Mouse (Mus musculus) hindbrain, embryonic 11.5 days (tissue): ENCODE measurements around the gene Gpat2. TPM values are rescaled to one million over a fixed set of nuclear protein-coding genes. Genes with fewer than 3 reads are reported as not detected.

Experiments used
- ATAC-seq: fragments of 200-750 bp; cut with Nextera tagmentation; 2 replicates; pipeline ENCODE4 v1.8.0; 2017; ENCODE audit warnings: mild to moderate bottlenecking, moderate TSS enrichment, moderate library complexity; ENCODE audit not compliant: low FRiP score
- DNase-seq: peaks from one replicate; pipeline ENCODE4 v3.0.0-alpha.2; 2015; ENCODE audit warnings: low spot score
- H3K27ac ChIP-seq: fragments of 300-500 bp; sonication (generic); 2 replicates; pipeline ENCODE4 v1.5.1; 2014; ENCODE audit warnings: mild to moderate bottlenecking, low read depth, low read length
- H3K27me3 ChIP-seq: fragments of 300-500 bp; sonication (generic); 2 replicates; pipeline ENCODE4 v1.6.1; 2014; ENCODE audit warnings: mild to moderate bottlenecking, low read length, moderate library complexity, mixed read lengths; ENCODE audit not compliant: control insufficient read depth, insufficient read depth
- H3K36me3 ChIP-seq: fragments of 300-500 bp; sonication (generic); 2 replicates; pipeline ENCODE4 v1.6.1; 2014; ENCODE audit warnings: mild to moderate bottlenecking, low read length, moderate library complexity, mixed read lengths; ENCODE audit not compliant: control insufficient read depth, insufficient read depth
- H3K4me1 ChIP-seq: fragments of 300-500 bp; sonication (generic); replicated peaks from 2 replicates; pipeline ENCODE4 v1.6.1; 2014; ENCODE audit warnings: low read length, mixed read lengths; ENCODE audit not compliant: control insufficient read depth, insufficient read depth
- H3K4me2 ChIP-seq: fragments of 300-500 bp; sonication (generic); replicated peaks from 2 replicates; pipeline ENCODE4 v1.6.1; 2014; ENCODE audit warnings: mild to moderate bottlenecking, low read depth, low read length
- H3K4me3 ChIP-seq: fragments of 300-500 bp; sonication (generic); 2 replicates; pipeline ENCODE4 v1.5.1; 2014; ENCODE audit warnings: low read depth, low read length
- H3K9ac ChIP-seq: fragments of 300-500 bp; sonication (generic); 2 replicates; pipeline ENCODE4 v1.6.1; 2014; ENCODE audit warnings: low read depth, low read length
- H3K9me3 ChIP-seq: fragments of 300-500 bp; sonication (generic); 2 replicates; pipeline ENCODE4 v1.6.1; 2016; ENCODE audit warnings: low read length; ENCODE audit not compliant: control insufficient read depth
- WGBS: fragments of 180-500 bp; shearing (Covaris S2); extraction: QIAGEN DNeasy Blood & Tissue Kit; methylation state at CpG from one replicate; pipeline ENCODE4 v1.1.7; 2014; 5-methylcytosine and 5-hydroxymethylcytosine counted together
- polyA plus RNA-seq: library from polyadenylated mRNA; unstranded; fragments of >200 nt; fragmentation: Nextera tagmentation; extraction: Ambion mirVana; gene quantifications from 2 replicates; pipeline ENCODE4 v1.2.1, GENCODE M21; 2014

Gene Gpat2
- polyA plus RNA-seq, 1 experiment from 2014 or later: 0.32 TPM

- Histone ChIP-seq H3K4me1 (no peaks in the 10 kb centered on the region; the same call in none of the 2 replicates), H3K36me3 (no peaks in the 10 kb centered on the region), H3K4me2 (no peak overlapping the region), H3K9ac (no peak overlapping the region), H3K4me3 (no peak overlapping the region), H3K27ac (no peak overlapping the region), H3K9me3 (no peaks in the 10 kb centered on the region), H3K27me3 (peaks cover 50% of the 10 kb centered on the region)
- ATAC-seq: no peak
- no peak for DNase-seq
- 80% methylated on average over 4 of the region's 4 CpGs for WGBS
Measured at GRCm38 (mm10) chr2:127479210-127479609, 54.2 kb downstream of the Gpat2 start.

GRCm38 (mm10) chr2:127479763-127480162 is 54.8 kb downstream of the Gpat2 start:
- Histone ChIP-seq H3K4me3 (no peak overlapping the region), H3K4me1 (no peaks in the 10 kb centered on the region; the same call in none of the 2 replicates), H3K36me3 (no peaks in the 10 kb centered on the region), H3K27me3 (peaks cover 55% of the 10 kb centered on the region), H3K27ac (no peak overlapping the region), H3K4me2 (no peak overlapping the region), H3K9ac (no peak overlapping the region), H3K9me3 (no peaks in the 10 kb centered on the region)
- ATAC-seq (no peak), DNase-seq (no peak)
- WGBS: 71% methylated on average over 10 of the region's 10 CpGs

- H3K4me3 ChIP-seq: peak overlapping the region; percentile 35
- DNase-seq: peak; percentile 35
- H3K9ac ChIP-seq: no peak overlapping the region
- peaks cover 59% of the 10 kb centered on the region for H3K27me3 ChIP-seq
- no peaks in the 10 kb centered on the region for H3K9me3 ChIP-seq
- H3K4me2 ChIP-seq: peak overlapping the region; percentile 72
- H3K27ac ChIP-seq: no peak overlapping the region
- H3K36me3 ChIP-seq: no peaks in the 10 kb centered on the region
- ATAC-seq: 0 out of 2 replicates have a peak, but pooled peaks have one; percentile 21
- 1% methylated on average over 48 of the region's 59 CpGs for WGBS
- H3K4me1 ChIP-seq: no peaks in the 10 kb centered on the region; the same call in none of the 2 replicates
Measured at GRCm38 (mm10) chr2:127481841-127482532, 57.0 kb downstream of the Gpat2 start.

GRCm38 (mm10) chr2:127482533-127482911 is 57.5 kb downstream of the Gpat2 start:
- no peaks in the 10 kb centered on the region for H3K36me3 ChIP-seq
- no peaks in the 10 kb centered on the region; the same call in none of the 2 replicates for H3K4me1 ChIP-seq
- peak; percentile 49 for DNase-seq
- H3K4me3 ChIP-seq: peak overlapping the region; percentile 35
- no peak overlapping the region for H3K9ac ChIP-seq
- H3K4me2 ChIP-seq: peak overlapping the region; percentile 72
- ATAC-seq: peak; percentile 45; the same call in 1 of the 2 replicates
- peaks cover 59% of the 10 kb centered on the region for H3K27me3 ChIP-seq
- WGBS: under 1% methylated on average over 20 of the region's 21 CpGs
- no peak overlapping the region for H3K27ac ChIP-seq
- H3K9me3 ChIP-seq: no peaks in the 10 kb centered on the region

- no peak overlapping the region for H3K4me3 ChIP-seq
- H3K36me3 ChIP-seq: no peaks in the 10 kb centered on the region
- peaks cover 59% of the 10 kb centered on the region for H3K27me3 ChIP-seq
- ATAC-seq: no peak
- no peaks in the 10 kb centered on the region for H3K9me3 ChIP-seq
- H3K4me1 ChIP-seq: no peaks in the 10 kb centered on the region; the same call in none of the 2 replicates
- peak; percentile 28 for DNase-seq
- no peak overlapping the region for H3K9ac ChIP-seq
- WGBS: under 1% methylated on average over 16 of the region's 21 CpGs
- no peak overlapping the region for H3K27ac ChIP-seq
- peak overlapping the region; percentile 72; the same call in 1 of the 2 replicates for H3K4me2 ChIP-seq
Measured at GRCm38 (mm10) chr2:127483001-127483400, 58.0 kb downstream of the Gpat2 start.

GRCm38 (mm10) chr2:127484476-127485170 is 59.6 kb downstream of the Gpat2 start:
- ATAC-seq (peak; percentile 65), DNase-seq (peak; percentile 85)
- Histone ChIP-seq H3K27me3 (peaks cover 55% of the 10 kb centered on the region), H3K27ac (no peak overlapping the region), H3K36me3 (no peaks in the 10 kb centered on the region), H3K9me3 (no peaks in the 10 kb centered on the region), H3K4me3 (0 out of 2 replicates have a peak overlapping the region, but pooled peaks have one; percentile 2), H3K4me2 (peak overlapping the region; percentile 24), H3K9ac (no peak overlapping the region; the same call in 1 of the 2 replicates), H3K4me1 (no peaks in the 10 kb centered on the region; the same call in none of the 2 replicates)
- 6% methylated on average over 19 of the region's 19 CpGs for WGBS

Other genes with a start within 250 kb of the Gpat2 start
- gene 1810024B03Rik, start 216.9 kb upstream of the Gpat2 start, polyA plus RNA-seq: 2.7 and 3.0 TPM in 2 replicates
- gene Snrnp200, start 216.8 kb upstream of the Gpat2 start, polyA plus RNA-seq: 91.6 and 93.3 TPM in 2 replicates
- gene Ciao1, start 177.4 kb upstream of the Gpat2 start, polyA plus RNA-seq: 57.9 and 63.5 TPM in 2 replicates
- 21.7 and 26.2 TPM in 2 replicates for gene Tmem127, start 177.3 kb upstream of the Gpat2 start, polyA plus RNA-seq
- 79.5 and 79.9 TPM in 2 replicates for gene Stard7, start 155.0 kb upstream of the Gpat2 start, polyA plus RNA-seq
- 4.9 and 5.5 TPM in 2 replicates for gene Dusp2, start 89.0 kb upstream of the Gpat2 start, polyA plus RNA-seq
- not detected in 2 replicates for gene Astl, start 86.6 kb upstream of the Gpat2 start, polyA plus RNA-seq
- gene Adra2b, start 62.0 kb upstream of the Gpat2 start, polyA plus RNA-seq: 2.7 and 3.5 TPM in 2 replicates
- gene Fahd2a, start 19.4 kb downstream of the Gpat2 start, polyA plus RNA-seq: 25.7 and 27.8 TPM in 2 replicates
- gene Kcnip3, start 96.9 kb downstream of the Gpat2 start, polyA plus RNA-seq: 2.6 and 3.4 TPM in 2 replicates
- gene Prom2, start 116.3 kb downstream of the Gpat2 start, polyA plus RNA-seq: 0.40 and 0.86 TPM in 2 replicates
- gene Zfp661, start 161.9 kb downstream of the Gpat2 start, polyA plus RNA-seq: 7.8 and 9.5 TPM in 2 replicates
- gene Mrps5, start 162.0 kb downstream of the Gpat2 start, polyA plus RNA-seq: 154 and 157 TPM in 2 replicates
- gene Mal, start 231.5 kb downstream of the Gpat2 start, polyA plus RNA-seq: 0.86 and 1.4 TPM in 2 replicates